Mouse (Mus musculus): ENCODE measurements around the gene Wdr35. TPM values are rescaled to one million over a fixed set of nuclear protein-coding genes. Genes with fewer than 3 reads are reported as not detected.

The Wdr35 gene
- polyA plus RNA-seq, 1 experiment from 2014 or later, result 21.6 TPM

GRCm38 (mm10) chr12:8941131-8941615, 32.5 kb upstream of the Wdr35 start:
- peaks cover 9% of the 10 kb centered on the region for H3K36me3 ChIP-seq (ENCODE audit: control insufficient read depth, insufficient read depth, low read length)
- H3K4me3 ChIP-seq (ENCODE audit: low read depth, low read length), result no peak overlapping the region
- H3K9ac ChIP-seq (ENCODE audit: low read length), result no peak overlapping the region
- ATAC-seq (ENCODE audit: insufficient read depth, low FRiP score, low TSS enrichment) (no peak), DNase-seq (ENCODE audit: low spot score) (no peak)
- no peak overlapping the region for H3K4me2 ChIP-seq (ENCODE audit: low read depth)
- no peak overlapping the region for H3K27ac ChIP-seq (ENCODE audit: low read depth, low read length)
- WGBS, result 68% methylated on average over 4 of the region's 4 CpGs
- H3K9me3 ChIP-seq (ENCODE audit: control insufficient read depth, low read length), result no peaks in the 10 kb centered on the region
- H3K4me1 ChIP-seq (ENCODE audit: control insufficient read depth, insufficient read depth, low read length), result no peaks in the 10 kb centered on the region
- H3K27me3 ChIP-seq (ENCODE audit: control insufficient read depth, insufficient read depth, low read length), result no peaks in the 10 kb centered on the region

GRCm38 (mm10) chr12:8941699-8942392, 31.8 kb upstream of the Wdr35 start:
- H3K36me3 ChIP-seq (ENCODE audit: control insufficient read depth, insufficient read depth, low read length), result peaks cover 6% of the 10 kb centered on the region; the same call in 1 of the 2 replicates
- 71% methylated on average over 4 of the region's 4 CpGs for WGBS
- no peaks in the 10 kb centered on the region for H3K4me1 ChIP-seq (ENCODE audit: control insufficient read depth, insufficient read depth, low read length)
- no peaks in the 10 kb centered on the region for H3K27me3 ChIP-seq (ENCODE audit: control insufficient read depth, insufficient read depth, low read length)
- no peaks in the 10 kb centered on the region for H3K9me3 ChIP-seq (ENCODE audit: control insufficient read depth, low read length)
- H3K4me2 ChIP-seq (ENCODE audit: low read depth), result no peak overlapping the region
- no peak overlapping the region for H3K27ac ChIP-seq (ENCODE audit: low read depth, low read length)
- DNase-seq (ENCODE audit: low spot score), result no peak
- ATAC-seq (ENCODE audit: insufficient read depth, low FRiP score, low TSS enrichment), result no peak
- no peak overlapping the region for H3K4me3 ChIP-seq (ENCODE audit: low read depth, low read length)
- H3K9ac ChIP-seq (ENCODE audit: low read length), result no peak overlapping the region

GRCm38 (mm10) chr12:8947163-8947562, 26.5 kb upstream of the Wdr35 start:
- ATAC-seq (ENCODE audit: insufficient read depth, low FRiP score, low TSS enrichment), result no peak
- WGBS, result 65% methylated on average over 9 of the region's 9 CpGs
- peaks cover 4% of the 10 kb centered on the region; the same call in 1 of the 2 replicates for H3K4me1 ChIP-seq (ENCODE audit: control insufficient read depth, insufficient read depth, low read length)
- no peak overlapping the region for H3K27ac ChIP-seq (ENCODE audit: low read depth, low read length)
- no peak overlapping the region for H3K9ac ChIP-seq (ENCODE audit: low read length)
- no peak overlapping the region for H3K4me3 ChIP-seq (ENCODE audit: low read depth, low read length)
- no peaks in the 10 kb centered on the region for H3K27me3 ChIP-seq (ENCODE audit: control insufficient read depth, insufficient read depth, low read length)
- H3K36me3 ChIP-seq (ENCODE audit: control insufficient read depth, insufficient read depth, low read length), result no peaks in the 10 kb centered on the region
- H3K4me2 ChIP-seq (ENCODE audit: low read depth), result no peak overlapping the region; the same call in 1 of the 2 replicates
- H3K9me3 ChIP-seq (ENCODE audit: control insufficient read depth, low read length), result no peaks in the 10 kb centered on the region
- no peak for DNase-seq (ENCODE audit: low spot score)

- no peaks in the 10 kb centered on the region for H3K9me3 ChIP-seq (ENCODE audit: control insufficient read depth, low read length)
- peak; percentile 73 for ATAC-seq (ENCODE audit: insufficient read depth, low FRiP score, low TSS enrichment)
- H3K4me3 ChIP-seq (ENCODE audit: low read depth, low read length), result peak within 1 kb of the TSS; percentile 30
- under 1% methylated on average over 42 of the region's 42 CpGs for WGBS
- H3K27ac ChIP-seq (ENCODE audit: low read depth, low read length), result no peak within 1 kb of the TSS
- peak; percentile 78 for DNase-seq (ENCODE audit: low spot score)
- peaks cover 4% of the 10 kb centered on the region; the same call in 1 of the 2 replicates for H3K4me1 ChIP-seq (ENCODE audit: control insufficient read depth, insufficient read depth, low read length)
- no peaks in the 10 kb centered on the region for H3K36me3 ChIP-seq (ENCODE audit: control insufficient read depth, insufficient read depth, low read length)
- H3K4me2 ChIP-seq (ENCODE audit: low read depth), result peak within 1 kb of the TSS; percentile 94
- peak within 1 kb of the TSS; percentile 61 for H3K9ac ChIP-seq (ENCODE audit: low read length)
- no peaks in the 10 kb centered on the region for H3K27me3 ChIP-seq (ENCODE audit: control insufficient read depth, insufficient read depth, low read length)
Observed at GRCm38 (mm10) chr12:8947714-8948464, 25.8 kb upstream of the Wdr35 start, which contains the start of gene Matn3. Gene Matn3 (plus strand): TSS chr12:8947929.

GRCm38 (mm10) chr12:8953136-8953535, 20.6 kb upstream of the Wdr35 start:
- Histone ChIP-seq H3K27me3 (ENCODE audit: control insufficient read depth, insufficient read depth, low read length) (no peaks in the 10 kb centered on the region), H3K9ac (ENCODE audit: low read length) (no peak overlapping the region), H3K4me3 (ENCODE audit: low read depth, low read length) (no peak overlapping the region), H3K4me1 (ENCODE audit: control insufficient read depth, insufficient read depth, low read length) (peaks cover 2% of the 10 kb centered on the region; the same call in 1 of the 2 replicates), H3K36me3 (ENCODE audit: control insufficient read depth, insufficient read depth, low read length) (no peaks in the 10 kb centered on the region), H3K9me3 (ENCODE audit: control insufficient read depth, low read length) (no peaks in the 10 kb centered on the region), H3K27ac (ENCODE audit: low read depth, low read length) (no peak overlapping the region), H3K4me2 (ENCODE audit: low read depth) (no peak overlapping the region)
- WGBS, result 84% methylated on average over 10 of the region's 10 CpGs
- ATAC-seq (ENCODE audit: insufficient read depth, low FRiP score, low TSS enrichment), result no peak
- no peak for DNase-seq (ENCODE audit: low spot score)

GRCm38 (mm10) chr12:8954161-8954561, 19.5 kb upstream of the Wdr35 start:
- H3K4me2 ChIP-seq (ENCODE audit: low read depth), result no peak overlapping the region
- ATAC-seq (ENCODE audit: insufficient read depth, low FRiP score, low TSS enrichment) (no peak), DNase-seq (ENCODE audit: low spot score) (no peak)
- no peak overlapping the region for H3K27ac ChIP-seq (ENCODE audit: low read depth, low read length)
- H3K9ac ChIP-seq (ENCODE audit: low read length), result no peak overlapping the region
- H3K4me1 ChIP-seq (ENCODE audit: control insufficient read depth, insufficient read depth, low read length), result no peaks in the 10 kb centered on the region
- H3K27me3 ChIP-seq (ENCODE audit: control insufficient read depth, insufficient read depth, low read length), result no peaks in the 10 kb centered on the region
- H3K4me3 ChIP-seq (ENCODE audit: low read depth, low read length), result no peak overlapping the region
- no peaks in the 10 kb centered on the region for H3K9me3 ChIP-seq (ENCODE audit: control insufficient read depth, low read length)
- H3K36me3 ChIP-seq (ENCODE audit: control insufficient read depth, insufficient read depth, low read length), result no peaks in the 10 kb centered on the region
- 28% methylated on average over 9 of the region's 9 CpGs for WGBS

- Histone ChIP-seq H3K4me2 (ENCODE audit: low read depth) (no peak overlapping the region), H3K4me1 (ENCODE audit: control insufficient read depth, insufficient read depth, low read length) (no peaks in the 10 kb centered on the region), H3K9me3 (ENCODE audit: control insufficient read depth, low read length) (no peaks in the 10 kb centered on the region), H3K9ac (ENCODE audit: low read length) (no peak overlapping the region), H3K36me3 (ENCODE audit: control insufficient read depth, insufficient read depth, low read length) (no peaks in the 10 kb centered on the region), H3K4me3 (ENCODE audit: low read depth, low read length) (no peak overlapping the region), H3K27ac (ENCODE audit: low read depth, low read length) (no peak overlapping the region), H3K27me3 (ENCODE audit: control insufficient read depth, insufficient read depth, low read length) (no peaks in the 10 kb centered on the region)
- no peak for DNase-seq (ENCODE audit: low spot score)
- 64% methylated on average over 9 of the region's 9 CpGs for WGBS
- ATAC-seq (ENCODE audit: insufficient read depth, low FRiP score, low TSS enrichment), result no peak
Observed at GRCm38 (mm10) chr12:8961607-8962316, 11.9 kb upstream of the Wdr35 start.

- no peak overlapping the region for H3K27ac ChIP-seq (ENCODE audit: low read depth, low read length)
- WGBS, result 41% methylated on average over 9 of the region's 9 CpGs
- no peaks in the 10 kb centered on the region for H3K36me3 ChIP-seq (ENCODE audit: control insufficient read depth, insufficient read depth, low read length)
- no peak overlapping the region for H3K4me2 ChIP-seq (ENCODE audit: low read depth)
- H3K9me3 ChIP-seq (ENCODE audit: control insufficient read depth, low read length), result no peaks in the 10 kb centered on the region
- peaks cover 4% of the 10 kb centered on the region; the same call in 1 of the 2 replicates for H3K4me1 ChIP-seq (ENCODE audit: control insufficient read depth, insufficient read depth, low read length)
- H3K9ac ChIP-seq (ENCODE audit: low read length), result no peak overlapping the region
- DNase-seq (ENCODE audit: low spot score), result peak; percentile 58
- no peaks in the 10 kb centered on the region for H3K27me3 ChIP-seq (ENCODE audit: control insufficient read depth, insufficient read depth, low read length)
- no peak overlapping the region for H3K4me3 ChIP-seq (ENCODE audit: low read depth, low read length)
- no peak for ATAC-seq (ENCODE audit: insufficient read depth, low FRiP score, low TSS enrichment)
Observed at GRCm38 (mm10) chr12:8969828-8970227, 3.9 kb upstream of the Wdr35 start.
